Mouse (Mus musculus) megakaryocyte, adult 5-6 weeks (primary cell): ENCODE measurements at regions not wholly inside any gene's neighbourhood (a gene's known extent, or its start where the extent isn't known, plus 50 kb on each side); places are given as distances from the start of the nearest gene placed in this dataset.

ENCODE experiments used
- ATAC-seq: 2 replicates; pipeline ENCODE4 v1.8.0; 2016; ENCODE audit warnings: mild to moderate bottlenecking, inconsistent platforms; ENCODE audit not compliant: poor library complexity, severe bottlenecking

- no peak for ATAC-seq
Measured at GRCm38 (mm10) chr9:61825804-61826203, 88.5 kb downstream of the Rplp1 start.

GRCm38 (mm10) chr9:61819836-61820235 lies 94.5 kb downstream of the Rplp1 start:
- ATAC-seq: no peak

- no peak for ATAC-seq
Measured at GRCm38 (mm10) chr9:61816589-61817179, 97.7 kb downstream of the Rplp1 start.

GRCm38 (mm10) chr9:61815995-61816394 lies 98.3 kb downstream of the Rplp1 start:
- ATAC-seq: no peak

GRCm38 (mm10) chr9:61813291-61813690 lies 101.1 kb downstream of the Rplp1 start:
- ATAC-seq: no peak

- no peak for ATAC-seq
Measured at GRCm38 (mm10) chr9:61812315-61812714, 102.0 kb downstream of the Rplp1 start.

- ATAC-seq: no peak
Measured at GRCm38 (mm10) chr9:61810456-61810855, 103.9 kb downstream of the Rplp1 start.

GRCm38 (mm10) chr9:61808351-61809225 lies 105.8 kb downstream of the Rplp1 start:
- ATAC-seq: no peak

GRCm38 (mm10) chr9:61805971-61806370 lies 108.4 kb downstream of the Rplp1 start:
- ATAC-seq: no peak

GRCm38 (mm10) chr9:61803555-61803954 lies 110.8 kb downstream of the Rplp1 start:
- ATAC-seq: no peak

GRCm38 (mm10) chr9:61802694-61803093 lies 111.6 kb downstream of the Rplp1 start:
- no peak for ATAC-seq

- no peak for ATAC-seq
Measured at GRCm38 (mm10) chr9:61799535-61799934, 114.8 kb downstream of the Rplp1 start.

GRCm38 (mm10) chr9:61795910-61796309 lies 118.4 kb downstream of the Rplp1 start:
- ATAC-seq: no peak

GRCm38 (mm10) chr9:61791435-61792064 lies 122.8 kb downstream of the Rplp1 start:
- ATAC-seq: no peak

- ATAC-seq: no peak
Measured at GRCm38 (mm10) chr9:61790849-61791248, 123.5 kb downstream of the Rplp1 start.

- ATAC-seq: no peak
Measured at GRCm38 (mm10) chr9:61789066-61789897, 125.1 kb downstream of the Rplp1 start.

GRCm38 (mm10) chr9:61781469-61781868 lies 132.9 kb downstream of the Rplp1 start:
- ATAC-seq: peak; percentile 35; the same call in 1 of the 2 replicates

GRCm38 (mm10) chr9:61780186-61780939 lies 134.0 kb downstream of the Rplp1 start:
- no peak for ATAC-seq

- ATAC-seq: no peak
Measured at GRCm38 (mm10) chr9:61779165-61779564, 135.2 kb downstream of the Rplp1 start.

- ATAC-seq: no peak
Measured at GRCm38 (mm10) chr9:61776446-61776845, 137.9 kb downstream of the Rplp1 start.
